Mouse (Mus musculus) colon, adult 2 months (tissue): ENCODE results near the gene Cldn4. TPM values are rescaled to one million over a fixed set of nuclear protein-coding genes. Genes with fewer than 3 reads are reported as not detected.

Experiments used
- polyA plus RNA-seq: library from polyadenylated mRNA; depleted of rRNA; stranded (reverse); fragments of >200 nt; gene quantifications from 2 replicates; pipeline ENCODE4 v1.2.3, GENCODE M21; 2012; rRNA removed

The Cldn4 gene
- 171 and 209 TPM in 2 replicates for polyA plus RNA-seq

GRCm38 (mm10) chr5:134946857-134947255, at the start of gene Cldn4:
Gene Cldn4 (minus strand): TSS chr5:134946934.

GRCm38 (mm10) chr5:134985633-134986297, 39.0 kb upstream of the Cldn4 start, which contains the start of gene Cldn3:
Gene Cldn3 (plus strand): TSS chr5:134986214.

GRCm38 (mm10) chr5:134932179-134932902, 14.4 kb downstream of the Cldn4 start, which contains the start of gene Mettl27:
Gene Mettl27 (plus strand): TSS chr5:134932368.

GRCm38 (mm10) chr5:134915311-134915710, 31.4 kb downstream of the Cldn4 start, which contains the start of gene Cldn13:
Gene Cldn13 (minus strand): TSS chr5:134915526.

GRCm38 (mm10) chr5:134906633-134907032, 40.1 kb downstream of the Cldn4 start, which contains the start of gene Tmem270:
Gene Tmem270 (minus strand): TSS chr5:134906733.

Other genes starting within 250 kb of the Cldn4 start
- gene Eln, start 199.6 kb downstream of the Cldn4 start, polyA plus RNA-seq: 71.0 and 93.8 TPM in 2 replicates
- not detected in 2 replicates for gene Tmem270, start 40.2 kb downstream of the Cldn4 start, polyA plus RNA-seq
- 0.17 TPM in 1 of 2 replicates, not detected in the other for gene Cldn13, start 31.4 kb downstream of the Cldn4 start, polyA plus RNA-seq
- 14.2 and 20.2 TPM in 2 replicates for gene Mettl27, start 14.6 kb downstream of the Cldn4 start, polyA plus RNA-seq
- gene Cldn3, start 39.3 kb upstream of the Cldn4 start, polyA plus RNA-seq: 2,205 and 2,501 TPM in 2 replicates
- gene Abhd11, start 62.2 kb upstream of the Cldn4 start, polyA plus RNA-seq: 132 and 144 TPM in 2 replicates
- 8.4 and 9.9 TPM in 2 replicates for gene Stx1a, start 76.5 kb upstream of the Cldn4 start, polyA plus RNA-seq
- 46.0 and 58.3 TPM in 2 replicates for gene Dnajc30, start 117.3 kb upstream of the Cldn4 start, polyA plus RNA-seq
- 54.6 and 73.2 TPM in 2 replicates for gene Bud23, start 118.0 kb upstream of the Cldn4 start, polyA plus RNA-seq
- 3.1 and 4.0 TPM in 2 replicates for gene Vps37d, start 131.3 kb upstream of the Cldn4 start, polyA plus RNA-seq
- gene Mlxipl, start 143.0 kb upstream of the Cldn4 start, polyA plus RNA-seq: 43.4 and 51.1 TPM in 2 replicates
- 8.5 and 11.8 TPM in 2 replicates for gene Tbl2, start 202.7 kb upstream of the Cldn4 start, polyA plus RNA-seq
- gene Bcl7b, start 221.3 kb upstream of the Cldn4 start, polyA plus RNA-seq: 27.8 and 32.4 TPM in 2 replicates
- 16.3 and 18.2 TPM in 2 replicates for gene Baz1b, start 240.3 kb upstream of the Cldn4 start, polyA plus RNA-seq